9 mouse cellular contexts compared by ENCODE assay signal in genomic region chr15:99787625-99788120, GRCm38 (mm10). TPM values are rescaled to one million over a fixed set of nuclear protein-coding genes. Genes with fewer than 3 reads are reported as not detected.
A peak's percentile ranks its signal among the peaks of the same experiment; 100 is the strongest.
DNase-seq lines count a peak whose midpoint lies in the region; ATAC-seq and TF ChIP-seq lines count a peak whose summit lies in the region.
"Had no signal": no experiment of that assay in that cellular context is flagged by ENCODE, and none has a peak within 500 bp of the region (broad histone marks: within the 10 kb centered on the region; RNA-seq: fewer than 3 reads in every experiment).

No protein-coding gene starts in this region.

- TF ChIP-seq EP300 in stomach, postnatal 0 days (optimal IDR thresholded peaks at IDR 0.05) = no peak

- H3K27me3 ChIP-seq in spleen, adult 2 months (ENCODE audit: control insufficient read depth, insufficient read depth, low read length) = no peaks in the 10 kb centered on the region
- H3K27me3 ChIP-seq in kidney, postnatal 0 days (ENCODE audit: insufficient read depth, low read length) = no peaks in the 10 kb centered on the region
- no peaks in the 10 kb centered on the region for H3K27me3 ChIP-seq in stomach, postnatal 0 days (ENCODE audit: control insufficient read depth, insufficient read depth, low read length)

- ATAC-seq in kidney, postnatal 0 days (replicated peaks; ENCODE audit: low FRiP score, low read depth) = peak; percentile 75
- no peak for ATAC-seq in stomach, postnatal 0 days (ENCODE audit: low FRiP score, low TSS enrichment)

- H3K9ac ChIP-seq in kidney, postnatal 0 days (ENCODE audit: low read depth, low read length) = no peak overlapping the region
- H3K9ac ChIP-seq in stomach, postnatal 0 days (ENCODE audit: low read length) = no peak overlapping the region

- WGBS in spleen, adult 2 months = 23% methylated on average over 9 of the region's 9 CpGs
- 16% methylated on average over 9 of the region's 9 CpGs for WGBS in kidney, postnatal 0 days
- WGBS in stomach, postnatal 0 days = 65% methylated on average over 9 of the region's 9 CpGs

- no peak for TF ChIP-seq POLR2A in spleen, adult 2 months (IDR thresholded peaks at IDR 0.05; ENCODE audit: low read depth, low read length)

- H3K27ac ChIP-seq in spleen, adult 2 months (ENCODE audit: insufficient read depth, low read length) = peak overlapping the region; percentile 28; the same call in 1 of the 2 replicates
- peak overlapping the region; percentile 65; the same call in 1 of the 2 replicates for H3K27ac ChIP-seq in kidney, postnatal 0 days
- 0 out of 2 replicates have a peak overlapping the region, but pooled peaks have one; percentile 24 for H3K27ac ChIP-seq in stomach, postnatal 0 days (replicated peaks)
- H3K27ac ChIP-seq: macrophage had no signal

- peak overlapping the region; percentile 26; the same call in 1 of the 2 replicates for H3K4me2 ChIP-seq in kidney, postnatal 0 days (ENCODE audit: low read length)
- no peak overlapping the region for H3K4me2 ChIP-seq in stomach, postnatal 0 days (replicated peaks; ENCODE audit: low read depth)

- DNase-seq in gastrocnemius, postnatal 14 days = peak; percentile 26
- DNase-seq in gastrocnemius, adult 8-10 months (ENCODE audit: low spot score in 2 of 2) = no peak
- no peak for DNase-seq in spleen, adult 2 months (ENCODE audit: low read depth in 1 of 2, low spot score in 2 of 2)
- DNase-seq in spleen, postnatal 14 days (ENCODE audit: low spot score in 2 of 2) = no peak
- peak; percentile 87 for DNase-seq in kidney, postnatal 0 days (ENCODE audit: low spot score)
- DNase-seq in stomach, postnatal 0 days (ENCODE audit: low spot score) = no peak
- DNase-seq in cerebellum, postnatal 25 days = no peak
- no peak for DNase-seq in urinary bladder, postnatal 14 days (ENCODE audit: low spot score)

- no peak overlapping the region for H3K4me3 ChIP-seq in spleen, adult 2 months (ENCODE audit: extremely low read depth, insufficient read depth, insufficient read length)
- H3K4me3 ChIP-seq in kidney, postnatal 0 days (replicated peaks; ENCODE audit: low read depth, low read length) = no peak overlapping the region
- no peak overlapping the region for H3K4me3 ChIP-seq in stomach, postnatal 0 days (ENCODE audit: low read depth, low read length)

- intact Hi-C loops in gastrocnemius, postnatal 14 days (cut with DNase I; ENCODE audit: low total_unique reads) = no loop called here

- H3K4me1 ChIP-seq in spleen, adult 2 months (ENCODE audit: control insufficient read depth, insufficient read depth, insufficient read length) = peaks cover 7% of the 10 kb centered on the region; the same call in 1 of the 2 replicates
- 0 out of 2 replicates have a peak, but pooled peaks cover 4% of the 10 kb centered on the region for H3K4me1 ChIP-seq in kidney, postnatal 0 days (replicated peaks; ENCODE audit: insufficient read depth, low read length)
- H3K4me1 ChIP-seq in stomach, postnatal 0 days (replicated peaks; ENCODE audit: control insufficient read depth, insufficient read depth) = no peaks in the 10 kb centered on the region

- TF ChIP-seq CTCF in spleen, adult 2 months (IDR thresholded peaks at IDR 0.05; ENCODE audit: extremely low read depth, insufficient read depth, insufficient read length, insufficient replicate concordance) = no peak
- TF ChIP-seq CTCF in kidney, postnatal 0 days (IDR thresholded peaks at IDR 0.05; ENCODE audit: low read depth) = no peak
- no peak for TF ChIP-seq CTCF in stomach, postnatal 0 days (IDR thresholded peaks at IDR 0.05; ENCODE audit: low read depth)

- no peaks in the 10 kb centered on the region for H3K36me3 ChIP-seq in spleen, adult 2 months (ENCODE audit: control insufficient read depth, insufficient read depth, low read length)
- peaks cover 28% of the 10 kb centered on the region for H3K36me3 ChIP-seq in kidney, postnatal 0 days (ENCODE audit: insufficient read depth, low read length)
- H3K36me3 ChIP-seq in stomach, postnatal 0 days (ENCODE audit: control insufficient read depth, insufficient read depth, low read length) = peaks cover 23% of the 10 kb centered on the region

- no peaks in the 10 kb centered on the region for H3K9me3 ChIP-seq in kidney, postnatal 0 days (replicated peaks; ENCODE audit: low read length)
- no peaks in the 10 kb centered on the region for H3K9me3 ChIP-seq in stomach, postnatal 0 days (ENCODE audit: control insufficient read depth, low read length)

RNA-seq across cellular contexts. Expression of gene Cers5, which starts 15.0 kb away (rescaled TPM):
- total RNA-seq in gastrocnemius, postnatal 14 days (2021) = 10 to 100 TPM; 10.4 to 10.6 TPM
- total RNA-seq in gastrocnemius, adult 8-10 months (2022) = 1 to 10 TPM; 3.1 to 4.9 (median 3.5) TPM
- 27.2 and 30.0 TPM in 2 replicates for polyA plus RNA-seq in spleen, adult 2 months (2012; rRNA removed)
- 60.8 and 63.2 TPM in 2 replicates for polyA plus RNA-seq in kidney, postnatal 0 days (2015; fragmentation: Nextera tagmentation; extraction: Ambion mirVana)
- polyA plus RNA-seq in stomach, postnatal 0 days (2015; fragmentation: Nextera tagmentation; extraction: Ambion mirVana) = 32.2 and 33.6 TPM in 2 replicates

Comparison
In these comparisons a context has a peak if more than half of its experiments do, and no peak if none do; other contexts are left out.
1. DNase-seq: peak in gastrocnemius, postnatal 14 days (single experiment) and kidney, postnatal 0 days (single experiment); none in gastrocnemius, adult 8-10 months (0 of 2), spleen, adult 2 months (0 of 2), spleen, postnatal 14 days (0 of 2), stomach, postnatal 0 days (single experiment), cerebellum, postnatal 25 days (0 of 2) and urinary bladder, postnatal 14 days (single experiment).
2. Peak in every context shown above with its lines, with median percentiles within 50 percentile points of each other: H3K27ac ChIP-seq.